Mouse (Mus musculus) heart, postnatal 0 days (tissue): ENCODE results near the gene Lima1.

Experiments used
- CTCF ChIP-seq: IDR thresholded peaks from 2 replicates; pipeline ENCODE4 v1.5.1; 2016; ENCODE audit warnings: antibody characterized with exemption, control low read depth, low read depth
- EP300 ChIP-seq: IDR thresholded peaks from 2 replicates; pipeline ENCODE4 v1.6.1; 2016; ENCODE audit warnings: antibody characterized with exemption, low read depth

DNA sequence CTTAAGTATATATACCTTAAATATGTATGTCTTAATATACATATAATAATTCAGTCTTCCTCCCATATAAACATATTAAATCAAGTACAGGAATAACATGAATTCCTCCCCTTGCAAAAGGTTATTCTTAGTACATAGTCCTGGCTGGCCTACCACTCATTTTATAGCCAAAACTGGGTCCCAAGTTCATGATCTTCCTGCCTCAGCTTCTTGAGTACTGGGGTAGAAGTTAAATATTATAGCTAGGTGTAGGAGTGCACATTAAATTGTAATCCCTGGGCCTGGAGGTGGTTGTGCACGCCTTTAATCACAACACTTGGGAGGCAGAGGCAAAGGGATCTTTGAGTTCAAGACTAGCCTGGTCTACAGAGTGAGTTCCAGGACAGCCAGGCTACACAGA is 106.5 kb downstream of the Lima1 start:
- TF ChIP-seq CTCF (no peak), EP300 (no peak)
